Mouse (Mus musculus) urinary bladder, postnatal 4 days (tissue): ENCODE measurements around the gene Ppbp.

Experiments used
- DNase-seq, 2 experiments: peaks; one replicate each; pipeline ENCODE4 v3.0.0; 2021 to 2022; ENCODE audit warnings: low spot score in 2 of 2

Gene Ppbp

DNA sequence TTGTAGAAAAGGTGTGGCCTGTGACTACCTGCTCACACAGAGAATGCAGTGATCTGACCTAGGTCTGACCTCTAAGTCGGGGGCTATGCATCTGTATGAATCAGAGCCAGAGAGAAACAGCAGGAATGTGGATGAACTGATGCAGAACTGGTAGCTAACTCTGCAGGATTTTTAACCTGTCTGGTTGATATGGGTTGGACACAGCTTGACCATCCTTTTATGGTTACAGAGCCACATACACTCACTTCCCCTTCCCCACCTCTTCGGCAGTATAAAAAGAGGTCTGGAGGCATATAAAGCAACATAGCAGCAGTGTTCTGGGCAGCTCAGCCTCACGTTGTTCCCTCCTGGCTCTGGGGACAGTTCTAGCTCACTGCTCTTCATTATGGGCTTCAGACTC, at the start of gene Ppbp:
Gene Ppbp, plus strand, starts transcription at position 301 of the 400 bp plus-strand sequence.
- DNase-seq: no peak

- DNase-seq: no peak
These were observed 45.7 kb upstream of the Ppbp start for GRCm38 (mm10) chr5:90722656-90723055.

DNA sequence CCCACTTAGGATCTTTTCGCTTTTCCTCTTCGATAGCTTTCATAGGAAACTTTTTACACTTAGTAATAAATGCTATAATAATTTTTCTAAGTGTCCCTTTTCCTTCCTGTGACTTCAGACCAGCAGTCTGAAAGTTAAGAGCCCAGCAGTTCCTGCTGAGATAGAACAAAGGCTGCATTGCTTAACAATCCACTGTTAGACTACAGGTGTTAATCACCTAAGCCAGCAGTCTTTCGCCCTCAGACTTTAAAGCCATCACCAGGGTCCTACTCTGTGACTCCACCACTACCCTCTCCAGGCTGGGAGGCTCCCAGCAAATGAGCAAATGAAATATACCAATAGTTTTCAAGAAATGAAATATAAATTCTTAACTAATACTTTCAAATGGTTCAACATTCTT, 40.1 kb upstream of the Ppbp start:
- DNase-seq: no peak

GRCm38 (mm10) chr5:90731480-90731879, 36.8 kb upstream of the Ppbp start:
- DNase-seq: no peak

DNA sequence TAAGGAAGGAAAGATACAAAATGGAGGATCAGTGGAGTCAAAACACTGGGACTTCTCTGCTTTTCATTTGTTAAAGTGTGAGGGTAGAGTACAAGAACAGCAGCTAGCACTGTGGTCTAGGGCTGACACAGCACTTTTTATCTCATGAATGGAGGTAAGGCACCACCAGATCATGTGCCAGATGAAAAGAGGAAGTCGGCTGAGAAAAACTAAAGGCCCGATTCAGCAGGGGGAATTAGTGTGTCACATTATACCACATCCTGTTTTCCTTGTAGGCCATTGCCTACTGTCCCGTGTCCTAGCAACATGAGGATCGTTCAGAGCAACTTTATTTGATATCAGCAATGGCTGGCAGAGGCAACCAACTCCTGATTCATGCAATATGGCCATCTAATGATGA, 26.3 kb upstream of the Ppbp start:
- DNase-seq: no peak

DNA sequence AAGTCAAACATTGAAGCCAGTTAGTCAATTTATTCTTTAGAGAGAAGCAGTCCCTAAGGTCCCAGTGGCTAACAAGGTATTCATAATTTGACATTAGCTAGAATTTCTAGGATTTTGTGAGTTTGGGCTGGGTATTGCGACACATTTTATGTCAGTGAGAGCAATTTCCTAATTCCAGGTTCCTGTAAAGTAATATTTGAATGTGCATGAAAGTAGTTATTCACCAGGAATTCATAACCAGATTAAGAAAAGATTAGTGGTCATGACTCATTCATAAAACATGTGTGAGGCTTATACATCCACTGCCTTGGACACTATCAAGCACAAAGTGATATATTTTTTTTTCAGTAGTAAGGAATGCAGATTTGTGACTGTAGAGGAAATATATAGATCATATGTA, 14.4 kb upstream of the Ppbp start:
- no peak for DNase-seq

GRCm38 (mm10) chr5:90758020-90758605, 10.2 kb upstream of the Ppbp start:
- DNase-seq: no peak

DNA sequence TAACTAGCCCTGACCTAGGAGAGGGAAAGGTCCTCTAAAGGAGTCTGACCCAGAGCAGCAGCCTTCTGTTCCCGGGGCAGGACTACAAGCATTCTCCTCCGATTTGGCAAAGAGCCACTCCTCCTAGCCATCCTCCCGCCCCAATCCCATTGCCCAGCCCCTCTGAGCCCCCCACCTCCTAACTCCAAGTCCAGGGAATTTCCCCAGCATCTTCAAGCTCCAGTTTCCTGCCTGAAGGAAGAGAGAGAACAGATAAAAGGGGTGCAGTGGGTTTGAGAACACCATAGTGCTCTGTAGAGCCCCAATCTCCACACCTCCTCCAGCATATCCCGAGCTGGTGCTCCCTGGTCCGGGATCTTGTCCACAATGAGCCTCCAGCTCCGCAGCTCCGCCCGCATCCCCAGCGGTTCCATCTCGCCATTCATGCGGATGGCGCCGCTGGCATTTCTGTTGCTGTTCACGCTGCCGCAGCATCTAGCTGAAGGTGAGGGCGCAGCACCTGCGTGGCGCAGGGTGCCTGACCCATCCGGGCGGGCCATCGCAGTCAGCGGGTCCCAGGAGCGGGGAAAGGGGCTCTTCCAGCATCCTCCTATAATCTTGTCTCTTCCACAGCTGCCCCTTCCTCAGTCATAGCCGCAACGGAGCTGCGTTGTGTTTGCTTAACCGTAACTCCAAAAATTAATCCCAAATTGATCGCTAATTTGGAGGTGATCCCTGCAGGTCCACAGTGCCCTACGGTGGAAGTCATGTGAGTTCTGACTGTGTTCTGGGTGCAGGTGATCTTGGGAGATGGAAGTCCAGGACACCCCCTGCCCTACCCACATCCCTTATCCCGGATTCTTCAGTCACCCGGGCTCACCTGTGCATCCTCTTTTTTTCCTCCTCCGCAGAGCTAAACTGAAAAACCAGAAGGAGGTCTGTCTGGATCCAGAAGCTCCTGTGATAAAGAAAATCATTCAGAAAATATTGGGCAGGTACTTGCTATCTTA, 8.9 kb upstream of the Ppbp start, which contains the start of gene Cxcl5:
Gene Cxcl5, plus strand, starts transcription at position 284 of the 989 bp plus-strand sequence.
- DNase-seq: no peak

DNA sequence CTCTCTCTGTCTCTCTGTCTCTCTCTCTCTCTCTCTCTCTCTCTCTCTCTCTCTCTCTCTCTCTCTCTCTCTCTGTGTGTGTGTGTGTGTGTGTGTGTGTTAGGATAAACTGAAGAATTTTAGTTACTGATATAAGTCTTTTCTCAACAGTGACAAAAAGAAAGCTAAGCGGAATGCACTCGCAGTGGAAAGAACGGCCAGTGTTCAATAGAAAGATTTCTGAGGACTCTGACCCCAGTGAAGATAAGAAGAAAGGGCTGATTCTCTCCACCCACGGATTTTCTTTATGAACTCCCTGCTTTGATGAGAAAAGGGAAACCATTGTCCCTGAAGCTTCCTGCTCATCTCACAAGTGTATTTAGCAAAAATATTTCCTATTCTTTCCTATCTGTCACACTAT, 8.0 kb upstream of the Ppbp start:
- DNase-seq: no peak

DNA sequence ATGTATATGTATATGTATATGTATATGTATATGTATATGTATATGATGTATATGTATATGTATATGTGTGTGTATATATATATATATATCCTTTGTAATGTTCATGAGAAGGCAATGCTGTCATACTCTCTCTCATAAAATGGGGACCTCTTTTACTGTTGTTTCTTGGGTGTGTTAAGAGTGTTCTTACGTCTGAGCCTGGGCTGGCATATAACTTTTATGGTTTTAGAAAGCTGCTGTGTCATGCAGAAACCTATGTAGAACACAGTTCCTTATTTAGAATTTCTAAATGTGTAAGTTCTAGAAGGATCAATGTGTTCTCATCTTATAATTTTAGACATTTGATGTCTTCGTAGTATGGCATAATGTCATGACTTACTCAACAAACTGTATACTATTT, 7.5 kb upstream of the Ppbp start:
- DNase-seq: no peak

GRCm38 (mm10) chr5:90761834-90762233, 6.5 kb upstream of the Ppbp start:
- no peak for DNase-seq

DNA sequence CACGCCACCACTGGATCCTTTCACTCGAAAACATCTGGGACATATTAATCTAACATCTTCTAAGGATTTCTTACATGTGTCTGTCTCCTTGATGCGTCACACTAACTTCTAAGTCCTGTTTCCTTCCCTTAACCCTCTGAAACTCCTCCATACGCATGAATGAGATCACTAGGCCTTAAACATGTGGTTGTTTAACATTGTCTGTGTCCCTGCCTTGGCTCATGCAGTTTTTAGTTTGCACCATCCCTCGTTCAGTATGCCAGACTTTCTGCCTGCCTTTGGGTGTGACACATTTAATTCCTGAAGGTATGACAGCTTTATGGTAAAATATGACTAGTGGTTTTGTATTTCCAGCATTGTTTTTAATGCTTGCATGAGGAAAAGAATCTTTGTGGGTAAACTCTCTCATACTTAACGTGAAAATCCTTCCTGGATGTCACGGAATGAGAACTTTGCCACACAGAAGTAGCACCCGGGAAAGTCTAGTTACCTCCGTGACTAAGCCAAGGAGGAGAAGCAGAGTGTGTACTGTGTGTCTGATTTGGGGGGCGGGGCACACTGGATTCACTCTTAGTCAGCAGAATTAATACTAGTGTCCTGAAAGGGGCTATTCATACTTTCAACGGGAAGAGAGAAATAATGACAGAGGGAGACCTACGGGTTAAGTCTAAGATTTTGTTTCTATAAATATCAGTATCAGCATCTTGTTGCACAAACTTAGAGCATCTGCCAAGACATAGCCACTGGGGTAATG, 4.2 kb upstream of the Ppbp start:
- DNase-seq: no peak

GRCm38 (mm10) chr5:90765821-90766606, 2.3 kb upstream of the Ppbp start:
- DNase-seq: no peak

DNA sequence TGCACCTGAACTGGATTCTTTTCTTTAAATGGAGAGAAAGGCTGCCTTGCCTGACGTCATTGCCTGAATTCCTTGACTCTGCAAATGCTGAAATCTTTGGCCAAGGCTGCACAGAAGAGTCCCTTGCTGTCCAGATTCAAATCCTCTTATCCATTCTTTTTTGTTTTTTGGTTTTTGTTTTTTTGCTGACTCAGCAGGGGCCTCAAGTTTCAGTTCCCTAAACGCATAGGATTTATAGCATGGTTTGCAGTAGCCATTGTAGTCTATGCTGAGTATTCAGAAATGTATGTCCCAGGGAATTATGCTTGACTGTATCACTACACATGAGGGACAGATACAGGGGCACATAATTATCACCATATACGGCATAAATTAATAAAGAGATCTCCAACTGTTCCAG, 3.1 kb downstream of the Ppbp start:
- no peak for DNase-seq

GRCm38 (mm10) chr5:90771880-90772653, 3.7 kb downstream of the Ppbp start, which contains the start of gene Pf4:
Gene Pf4 (plus strand): TSS chr5:90772435.
- no peak for DNase-seq

- DNase-seq: no peak
These were observed 7.2 kb downstream of the Ppbp start for GRCm38 (mm10) chr5:90775562-90775961.

DNA sequence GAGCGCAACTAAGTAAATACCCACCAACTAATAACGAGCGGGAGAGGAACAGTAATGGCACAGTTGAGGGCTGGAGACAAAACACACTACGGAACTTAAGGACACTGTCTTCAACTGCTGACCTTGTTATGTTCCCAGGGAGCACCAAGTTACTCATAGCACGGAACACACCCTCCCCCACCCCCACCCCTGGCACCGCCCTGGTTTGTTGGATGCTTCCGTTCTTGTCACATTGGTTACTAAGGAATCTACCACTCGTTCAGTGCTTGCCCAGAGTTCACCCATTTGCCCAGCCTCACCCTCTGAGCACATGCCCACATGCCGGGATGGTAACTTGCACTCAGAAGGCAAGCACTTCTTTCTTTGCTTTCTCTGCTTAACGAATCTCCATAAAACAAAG, 9.3 kb downstream of the Ppbp start:
- DNase-seq: no peak

GRCm38 (mm10) chr5:90778856-90779255, 10.5 kb downstream of the Ppbp start:
- DNase-seq: no peak

- no peak for DNase-seq
These were observed 15.4 kb downstream of the Ppbp start for GRCm38 (mm10) chr5:90783697-90784096.
